Mouse (Mus musculus) bone marrow, adult 2 months (tissue): ENCODE results near the gene Trpm5. TPM values are rescaled to one million over a fixed set of nuclear protein-coding genes. Genes with fewer than 3 reads are reported as not detected.

Experiments used
- H3K27ac ChIP-seq: fragments of 200-500 bp; 2 replicates; pipeline ENCODE4 v1.5.1; 2012; ENCODE audit warnings: low read depth, mild to moderate bottlenecking, control low read depth, inconsistent platforms, low read length; ENCODE audit not compliant: control insufficient read depth, poor library complexity, insufficient read depth
- H3K4me1 ChIP-seq: fragments of 200-500 bp; 2 replicates; pipeline ENCODE4 v1.6.1; 2011; ENCODE audit warnings: low read length; ENCODE audit not compliant: control insufficient read depth, insufficient read depth
- H3K4me3 ChIP-seq: fragments of 200-500 bp; replicated peaks from 2 replicates; pipeline ENCODE3; 2011; ENCODE audit warnings: mild to moderate bottlenecking, low read depth, low read length, control low read depth; ENCODE audit not compliant: control insufficient read depth
- CTCF ChIP-seq: fragments of 200-500 bp; IDR thresholded peaks from 2 replicates; pipeline ENCODE4 v1.5.1; 2011; ENCODE audit warnings: low read length, control low read depth; ENCODE audit not compliant: control insufficient read depth, insufficient read depth
- POLR2A ChIP-seq: fragments of 200-500 bp; IDR thresholded peaks from 2 replicates; pipeline ENCODE4 v1.6.1; 2011; ENCODE audit warnings: low read depth, mild to moderate bottlenecking, control low read depth, low read length, borderline replicate concordance; ENCODE audit not compliant: control insufficient read depth
- WGBS: fragments of 180-500 bp; shearing (Covaris S2); methylation state at CpG from one replicate; pipeline ENCODE4 v1.1.7; 2018; 5-methylcytosine and 5-hydroxymethylcytosine counted together
- polyA plus RNA-seq: library from polyadenylated mRNA; stranded (reverse); fragments of >200 nt; gene quantifications from 2 replicates; pipeline ENCODE4 v1.2.4, GENCODE M21; 2011; ENCODE audit warnings: low replicate concordance; ENCODE audit not compliant: missing spikeins, insufficient read depth, insufficient read length

The Trpm5 gene
- polyA plus RNA-seq, 1 experiment: not detected

DNA sequence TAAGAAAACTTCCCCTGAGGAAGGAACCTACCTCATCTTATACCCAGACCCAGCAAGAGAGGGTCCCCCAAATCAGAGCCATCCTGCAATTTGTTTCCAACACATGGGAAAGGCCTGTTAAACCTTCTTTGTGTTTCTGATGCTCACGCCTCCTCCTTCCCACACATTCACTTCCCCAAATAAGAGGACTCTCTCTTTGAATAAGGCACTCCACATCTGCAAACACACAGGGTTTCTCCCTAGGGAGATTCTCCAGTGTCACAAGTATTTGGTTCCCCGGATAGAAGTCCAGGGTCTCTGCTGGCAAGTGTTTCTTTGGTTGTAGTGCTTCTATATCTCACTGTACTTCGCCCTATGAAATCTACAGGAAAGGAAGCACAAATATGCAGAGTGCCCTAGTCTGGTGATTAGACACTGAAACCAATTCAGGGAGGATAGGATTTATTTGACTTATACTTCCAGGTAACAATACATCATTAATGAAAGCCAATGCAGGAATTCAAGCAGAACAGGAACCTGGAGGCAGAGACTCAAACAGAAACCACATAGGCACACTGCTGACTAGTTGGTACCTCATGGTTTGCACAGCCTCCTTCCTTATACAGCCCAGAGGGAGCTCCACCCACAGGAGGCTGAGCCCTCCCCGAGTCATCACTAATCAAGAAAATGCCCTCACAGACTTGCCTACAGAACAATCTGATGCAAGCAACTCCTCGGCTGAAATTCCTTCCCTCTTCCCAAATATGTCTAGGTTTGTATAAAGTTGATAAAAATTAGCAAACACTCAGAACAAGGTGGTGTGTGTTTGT is 72.9 kb downstream of the Trpm5 start:
- Histone ChIP-seq H3K27ac (no peak overlapping the region), H3K4me3 (no peak overlapping the region), H3K4me1 (peaks cover 3% of the 10 kb centered on the region; the same call in 1 of the 2 replicates)
- WGBS: 47% methylated on average over 5 of the region's 5 CpGs
- TF ChIP-seq CTCF (no peak), POLR2A (no peak)

- WGBS: 80% methylated on average over 3 of the region's 3 CpGs
Observed at GRCm38 (mm10) chr7:143020764-143021163, 73.7 kb downstream of the Trpm5 start.

DNA sequence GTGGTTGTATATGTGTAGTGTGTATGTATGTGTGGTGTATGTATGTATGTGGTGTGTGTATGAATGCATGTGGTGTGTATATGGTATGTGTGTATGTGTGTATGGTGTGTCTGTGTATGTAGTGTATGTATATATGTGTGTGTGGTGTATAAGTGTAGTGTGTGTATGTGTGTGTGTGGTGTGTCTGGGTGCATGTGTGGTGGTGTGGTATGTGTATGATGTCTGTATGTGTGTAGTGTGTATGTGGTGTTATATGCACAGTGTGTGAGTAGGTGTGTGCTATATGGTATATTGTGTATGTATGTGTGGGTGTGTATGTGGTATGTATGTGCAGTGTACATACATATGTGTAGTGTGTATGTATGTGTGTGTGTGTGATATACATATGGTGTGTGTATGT is 74.4 kb downstream of the Trpm5 start:
- Histone ChIP-seq H3K27ac (no peak overlapping the region), H3K4me1 (peaks cover 3% of the 10 kb centered on the region; the same call in 1 of the 2 replicates), H3K4me3 (no peak overlapping the region)
- no peak for TF ChIP-seq CTCF
- TF ChIP-seq POLR2A: no peak

More at GRCm38 (mm10) chr7:143020764-143021163, 73.7 kb downstream of the Trpm5 start:
- Histone ChIP-seq H3K4me1 (peaks cover 3% of the 10 kb centered on the region; the same call in 1 of the 2 replicates), H3K27ac (no peak overlapping the region), H3K4me3 (no peak overlapping the region)
- TF ChIP-seq CTCF (no peak), POLR2A (no peak)

Other genes starting within 250 kb of the Trpm5 start
- gene Th, start 163.5 kb downstream of the Trpm5 start, polyA plus RNA-seq: not detected in 2 replicates
- 0.61 TPM in 1 of 2 replicates, not detected in the other for gene Ascl2, start 125.4 kb downstream of the Trpm5 start, polyA plus RNA-seq
- 98.0 and 152 TPM in 2 replicates for gene Tspan32, start 89.6 kb downstream of the Trpm5 start, polyA plus RNA-seq
- gene Cd81, start 41.9 kb downstream of the Trpm5 start, polyA plus RNA-seq: 51.9 and 92.5 TPM in 2 replicates
- gene Tssc4, start 25.4 kb downstream of the Trpm5 start, polyA plus RNA-seq: 35.9 and 48.2 TPM in 2 replicates
- 1.3 TPM in 1 of 2 replicates, not detected in the other for gene Kcnq1, start 11.7 kb upstream of the Trpm5 start, polyA plus RNA-seq